Mouse (Mus musculus): ENCODE measurements around the gene Dapk1.

DNA sequence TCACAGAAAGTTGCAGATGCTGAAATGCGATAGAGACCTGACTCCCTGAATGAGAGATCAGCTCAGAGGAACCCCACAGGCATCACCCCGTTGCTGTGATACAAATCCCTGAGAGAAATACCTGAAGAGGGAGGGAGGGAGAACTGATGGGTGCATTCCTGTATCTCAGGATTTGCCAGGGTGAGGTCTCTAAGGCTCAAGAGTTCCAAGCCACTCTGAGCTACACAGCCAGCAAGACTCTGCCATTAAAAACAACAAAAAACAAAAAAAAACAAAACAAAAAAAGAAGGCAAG, 26.9 kb downstream of the Dapk1 start:
- TF ChIP-seq CTCF (IDR thresholded peaks at IDR 0.05; ENCODE audit: extremely low read depth, insufficient read depth, insufficient read length, insufficient replicate concordance) (no peak), POLR2A (IDR thresholded peaks at IDR 0.05; ENCODE audit: low read depth, low read length) (no peak)

Data from spleen, adult 2 months (tissue).